Comparison of ENCODE assay signal across 17 mouse cellular contexts in the genomic region with DNA sequence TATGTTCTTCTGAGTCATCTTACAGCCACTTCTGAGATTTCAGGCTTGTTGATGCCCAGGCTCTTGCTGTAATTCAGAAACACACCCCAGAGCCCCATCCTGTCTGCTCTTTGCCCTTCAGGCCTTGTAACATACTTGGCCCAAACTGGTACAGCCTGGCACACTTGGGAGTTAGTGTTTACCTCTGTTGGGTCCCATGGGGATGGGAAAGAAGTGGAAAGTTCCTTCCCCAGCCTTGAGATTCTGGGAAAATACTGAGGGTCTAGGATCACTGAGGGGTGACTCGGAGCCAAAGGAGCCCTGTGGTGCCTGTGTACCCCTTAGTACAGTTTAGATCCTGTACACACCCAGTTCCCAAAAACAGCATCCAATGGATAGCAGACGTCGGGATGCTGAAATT.
"Had no signal": no experiment of that assay in that cellular context is flagged by ENCODE, and none has a peak within 500 bp of the region (broad histone marks: within the 10 kb centered on the region; RNA-seq: fewer than 3 reads in every experiment).

No protein-coding gene starts in this region.

- H3K9ac ChIP-seq: lung, embryonic 15.5 days; midbrain, embryonic 13.5 days; midbrain, embryonic 15.5 days; neural tube, embryonic 12.5 days; stomach, embryonic 15.5 days had no signal

- H3K4me3 ChIP-seq: lung, embryonic 15.5 days; megakaryocyte, embryonic 14.5 days; midbrain, embryonic 13.5 days; midbrain, embryonic 15.5 days; neural tube, embryonic 12.5 days; stomach, embryonic 15.5 days had no signal

- H3K9me3 ChIP-seq: lung, embryonic 15.5 days; megakaryocyte, embryonic 14.5 days; midbrain, embryonic 15.5 days; stomach, embryonic 15.5 days had no signal

- H3K27me3 ChIP-seq: lung, embryonic 15.5 days; midbrain, embryonic 13.5 days; midbrain, embryonic 15.5 days; neural tube, embryonic 12.5 days; stomach, embryonic 15.5 days had no signal

- ATAC-seq: lung, postnatal 0 days; midbrain, embryonic 13.5 days; midbrain, embryonic 15.5 days had no signal

- DNase-seq: lung, adult 2 months; lung, postnatal 14 days; lung, postnatal 36 days; right cerebral cortex, postnatal 14 days; thymus, adult 2 months; thymus, postnatal 25 days; thymus, postnatal 4 days had no signal

- H3K4me1 ChIP-seq: lung, embryonic 15.5 days; megakaryocyte, embryonic 14.5 days; midbrain, embryonic 15.5 days; stomach, embryonic 15.5 days had no signal

- H3K27ac ChIP-seq: lung, embryonic 15.5 days; macrophage; midbrain, embryonic 13.5 days; midbrain, embryonic 15.5 days; neural tube, embryonic 12.5 days; stomach, embryonic 15.5 days; stomach, postnatal 0 days had no signal

- H3K36me3 ChIP-seq: lung, embryonic 15.5 days; midbrain, embryonic 15.5 days; neural tube, embryonic 12.5 days had no signal

- H3K4me2 ChIP-seq: lung, embryonic 15.5 days; midbrain, embryonic 11.5 days; midbrain, embryonic 13.5 days; midbrain, embryonic 15.5 days; neural tube, embryonic 12.5 days; stomach, embryonic 15.5 days had no signal
